Mouse (Mus musculus) embryo, embryonic 9.5 days (tissue): ENCODE data around the gene Cyp4f18.
A peak's percentile ranks its signal among the peaks of the same experiment; 100 is the strongest.
"Not testable (repeated sequence)": the region's sequence is repeated elsewhere in the genome, so short reads cannot be mapped to it uniquely, and the experiment has no call there.

Experiments
- DNase-seq: peaks from one replicate; pipeline ENCODE4 v3.0.0-alpha.2; 2017; ENCODE audit errors: extremely low spot score

Cyp4f18 gene

GRCm38 (mm10) chr8:72009473-72009872 lies at the start of gene Cyp4f18:
Gene Cyp4f18 (minus strand): TSS chr8:72009626.
- DNase-seq, result no peak

GRCm38 (mm10) chr8:72057643-72058042 lies 48.2 kb upstream of the Cyp4f18 start:
- DNase-seq, result not testable (repeated sequence)

- not testable (repeated sequence) for DNase-seq
Measured at GRCm38 (mm10) chr8:72054633-72055032, 45.2 kb upstream of the Cyp4f18 start.

DNA sequence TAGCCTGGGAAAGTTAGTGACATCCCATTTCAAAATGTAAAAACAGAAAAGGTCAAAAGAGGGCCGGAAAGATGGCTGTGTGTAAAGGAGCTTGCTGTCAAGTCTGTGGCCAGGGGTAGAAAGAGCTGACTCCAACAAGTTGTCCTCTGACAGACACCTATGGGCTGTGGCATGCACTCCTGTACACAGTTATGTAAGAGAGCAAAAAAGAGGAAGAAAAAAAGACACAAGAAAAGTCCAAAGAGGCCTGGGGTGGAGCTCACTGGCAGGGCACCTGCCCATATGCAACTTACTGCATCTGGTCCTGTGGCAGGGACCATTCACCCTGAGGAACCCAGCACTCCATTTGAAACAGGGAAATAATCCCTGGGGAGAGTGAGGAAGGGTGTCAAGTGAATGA lies 33.1 kb upstream of the Cyp4f18 start:
- DNase-seq, result no peak

- DNase-seq, result not testable (repeated sequence)
Measured at GRCm38 (mm10) chr8:72040918-72041317, 31.5 kb upstream of the Cyp4f18 start, which contains the start of gene Olfr372. Gene Olfr372 (plus strand): TSS chr8:72041218.

DNA sequence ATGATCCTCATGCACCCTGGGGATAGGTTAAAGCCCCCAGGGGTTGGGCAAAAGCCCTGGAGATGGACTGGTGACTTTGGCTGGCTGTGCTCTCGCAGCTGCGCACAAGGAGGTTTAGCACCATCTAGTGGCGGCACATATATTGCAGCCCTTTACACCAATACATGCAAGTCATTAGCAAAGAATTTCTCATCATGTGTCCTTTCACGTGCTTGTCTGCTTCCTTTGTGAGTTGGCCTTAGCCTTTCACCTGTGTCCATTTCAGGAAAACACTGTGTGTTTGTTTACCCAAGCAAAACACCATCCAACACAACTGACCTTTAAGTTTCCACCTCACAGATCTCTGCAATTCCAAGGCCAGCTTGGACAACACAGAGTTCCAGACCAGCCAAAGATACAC lies 23.5 kb upstream of the Cyp4f18 start:
- DNase-seq, result not testable (repeated sequence)

DNA sequence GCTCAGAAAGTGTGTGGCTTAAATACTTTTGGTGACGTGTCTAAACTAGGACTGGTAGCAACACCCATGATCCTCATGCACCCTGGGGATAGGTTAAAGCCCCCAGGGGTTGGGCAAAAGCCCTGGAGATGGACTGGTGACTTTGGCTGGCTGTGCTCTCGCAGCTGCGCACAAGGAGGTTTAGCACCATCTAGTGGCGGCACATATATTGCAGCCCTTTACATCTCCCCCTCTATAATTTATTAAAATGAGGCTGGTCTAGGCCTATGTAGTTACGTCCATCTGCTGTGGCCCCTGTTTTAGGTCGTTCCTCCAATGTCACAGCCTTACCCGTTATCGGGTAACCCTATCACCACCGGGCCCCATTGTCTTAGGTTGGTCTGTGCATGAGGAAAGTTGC lies 15.5 kb upstream of the Cyp4f18 start:
- DNase-seq, result not testable (repeated sequence)

GRCm38 (mm10) chr8:72019816-72020215 lies 10.4 kb upstream of the Cyp4f18 start:
- no peak for DNase-seq

GRCm38 (mm10) chr8:72019022-72019421 lies 9.6 kb upstream of the Cyp4f18 start:
- not testable (repeated sequence) for DNase-seq

- no peak for DNase-seq
Measured at GRCm38 (mm10) chr8:72018141-72018540, 8.7 kb upstream of the Cyp4f18 start.

- not testable (repeated sequence) for DNase-seq
Measured at GRCm38 (mm10) chr8:72017339-72017738, 7.9 kb upstream of the Cyp4f18 start.

DNA sequence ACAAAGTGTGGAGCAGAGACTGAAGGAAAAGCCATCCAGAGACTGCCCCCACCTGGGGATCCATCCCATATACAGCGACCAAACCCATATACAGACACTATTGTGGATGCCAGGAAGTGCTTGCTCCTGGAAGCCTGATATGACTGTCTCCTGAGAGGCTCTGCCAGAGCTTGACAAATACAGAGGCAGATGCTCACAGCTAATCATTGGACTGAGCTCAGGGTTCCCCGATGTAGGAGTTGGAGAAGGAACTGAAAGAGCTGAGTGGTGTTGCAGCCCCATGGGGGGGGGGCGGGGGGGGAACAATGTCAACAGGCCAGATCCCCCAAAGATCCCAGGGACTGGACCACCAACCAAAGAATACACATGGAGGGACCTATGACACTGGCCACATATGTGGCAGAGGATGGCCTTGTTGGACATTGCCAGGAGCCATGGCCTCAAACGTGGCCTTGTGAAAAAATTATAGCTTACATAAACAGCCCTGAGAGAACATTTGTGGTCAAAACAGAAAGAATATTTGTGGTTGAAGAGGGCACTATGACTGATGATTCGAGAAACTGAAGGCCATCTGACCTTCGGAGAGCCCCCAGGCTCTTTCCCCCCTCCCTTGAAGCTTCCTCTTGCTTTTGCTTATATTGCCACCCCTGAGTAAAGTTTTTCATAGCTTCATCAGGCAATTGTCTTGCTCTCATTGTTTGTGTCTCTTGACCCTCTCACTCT lies 4.2 kb upstream of the Cyp4f18 start:
- not testable (repeated sequence) for DNase-seq

DNA sequence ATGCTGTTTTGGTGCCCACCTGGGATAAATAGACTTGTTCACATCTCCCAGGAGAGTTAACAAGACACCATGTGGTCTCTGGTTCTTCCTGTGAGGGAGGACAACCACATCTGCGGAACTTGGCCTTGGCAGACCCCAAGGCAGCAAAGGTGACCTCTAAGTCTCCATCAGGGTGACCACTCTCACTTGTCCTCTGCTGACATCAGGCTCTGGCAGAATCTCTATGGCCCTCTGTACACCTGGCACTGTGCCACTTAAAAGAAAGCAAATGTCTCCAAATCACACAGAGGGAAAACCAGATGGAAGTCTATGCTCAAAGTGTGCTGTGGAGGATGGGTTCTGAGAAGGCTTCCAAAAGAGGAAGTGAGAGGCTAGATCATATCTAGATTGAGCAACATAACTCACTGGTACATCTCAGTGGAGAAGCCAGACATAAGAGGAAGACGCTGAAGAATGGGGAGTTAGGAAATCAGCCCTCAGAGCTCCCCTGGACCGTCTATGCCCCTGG lies 1.2 kb downstream of the Cyp4f18 start:
- no peak for DNase-seq

DNA sequence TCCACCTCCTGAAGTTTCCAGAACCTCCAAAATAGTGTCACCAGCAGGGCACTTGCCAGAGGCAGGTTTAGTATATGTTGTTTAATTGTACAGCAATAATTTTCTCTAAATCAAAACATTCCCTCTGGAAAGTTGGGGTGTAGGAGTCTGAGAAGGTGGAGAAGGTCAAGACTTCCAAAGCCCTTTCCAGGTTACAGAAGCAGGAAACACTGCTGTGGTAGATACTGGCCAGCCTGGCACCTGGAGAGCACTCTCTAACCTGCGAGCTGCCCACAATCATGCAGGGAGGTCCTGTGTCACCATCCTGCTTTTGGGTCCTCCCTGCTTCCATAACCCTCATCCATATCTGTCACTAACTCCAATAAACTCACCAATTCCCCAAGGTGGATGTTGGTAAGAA lies 2.7 kb downstream of the Cyp4f18 start:
- DNase-seq, result no peak

GRCm38 (mm10) chr8:72005912-72006311 lies 3.5 kb downstream of the Cyp4f18 start:
- DNase-seq, result no peak

DNA sequence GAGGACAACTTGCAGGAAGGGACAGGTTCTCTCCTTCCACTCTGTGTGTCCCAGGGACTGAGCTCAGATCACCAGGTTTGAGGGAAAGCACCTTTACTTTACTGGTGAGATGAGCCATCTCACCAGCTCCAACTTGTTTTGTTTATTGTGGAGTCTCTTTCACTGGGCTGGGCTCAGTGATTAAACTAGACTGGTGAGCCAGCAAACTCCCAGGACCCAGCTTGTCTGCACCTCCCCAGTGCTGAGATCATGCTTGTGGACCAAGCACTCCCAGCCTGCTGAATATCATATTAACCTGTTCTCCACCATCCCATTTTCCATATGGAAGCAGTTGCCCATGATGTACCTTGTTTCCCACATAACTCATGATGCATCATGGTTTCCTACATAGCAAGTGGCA lies 6.5 kb downstream of the Cyp4f18 start:
- no peak for DNase-seq

DNA sequence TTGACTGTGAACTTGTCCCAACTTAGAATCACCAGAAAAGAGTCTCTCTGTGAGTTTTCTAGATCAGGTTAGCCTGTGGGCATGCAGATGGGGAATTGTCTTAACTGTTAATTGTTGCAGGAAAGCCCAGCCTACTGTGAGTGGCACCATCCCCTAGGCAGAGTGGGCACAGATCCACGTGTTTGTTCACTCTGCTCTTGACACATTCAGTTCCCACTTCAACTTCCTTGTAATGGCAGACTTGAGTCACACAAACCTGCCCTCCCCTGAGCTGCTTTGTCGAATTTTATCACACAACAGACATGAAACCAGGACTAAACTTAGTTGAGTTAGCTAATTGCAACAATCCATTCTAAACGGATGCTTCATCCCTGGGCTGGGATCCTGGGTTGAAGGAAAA lies 9.2 kb downstream of the Cyp4f18 start:
- DNase-seq, result no peak

DNA sequence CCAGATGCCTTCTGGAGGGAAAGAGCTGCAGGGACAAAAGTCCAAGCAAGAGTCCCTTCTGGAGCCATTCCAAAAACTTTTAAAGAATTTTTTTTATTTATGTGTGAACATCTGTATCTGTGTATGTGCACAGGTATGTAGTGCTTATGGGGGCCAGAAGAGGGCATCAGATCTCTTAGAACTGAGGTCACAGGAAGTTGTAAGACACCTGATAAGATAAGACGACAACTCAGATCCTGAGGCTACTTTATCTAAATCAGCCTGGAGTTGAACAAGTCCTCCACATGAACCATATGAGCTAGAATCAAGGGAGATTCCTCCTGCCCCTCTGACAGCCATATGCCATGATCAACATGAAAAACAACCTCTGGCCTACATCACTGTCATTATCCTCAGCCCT lies 10.0 kb downstream of the Cyp4f18 start:
- DNase-seq, result no peak

- DNase-seq, result no peak
Measured at GRCm38 (mm10) chr8:71988867-71989599, 20.4 kb downstream of the Cyp4f18 start.

- peak; percentile 52 for DNase-seq
Measured at GRCm38 (mm10) chr8:71988110-71988866, 21.1 kb downstream of the Cyp4f18 start.

DNA sequence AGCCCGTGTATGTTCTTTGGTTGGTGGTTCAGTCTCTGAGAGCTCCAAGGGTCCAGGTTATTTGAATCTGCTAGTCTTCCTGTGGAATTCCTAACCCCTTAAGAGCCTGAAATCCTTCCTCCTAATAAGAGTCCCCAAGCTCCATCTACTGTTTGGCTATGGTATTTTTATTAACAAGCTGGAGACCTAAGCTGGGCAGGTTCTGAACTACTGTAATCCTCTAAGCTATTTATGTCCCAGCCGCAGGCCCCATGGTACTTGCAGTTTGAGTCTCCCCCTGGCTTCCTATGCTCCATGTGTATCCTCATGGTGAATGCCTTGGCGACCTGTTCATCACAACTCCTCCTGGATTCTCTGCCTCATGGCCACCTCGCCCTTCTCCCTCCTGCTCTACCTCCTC lies 24.8 kb downstream of the Cyp4f18 start:
- DNase-seq, result no peak

- no peak for DNase-seq
Measured at GRCm38 (mm10) chr8:71981456-71981855, 28.0 kb downstream of the Cyp4f18 start.
